In genomic region chr10:67097437-67098150, GRCm38 (mm10) we compare ENCODE assay signal across 7 mouse cellular contexts. TPM values are rescaled to one million over a fixed set of nuclear protein-coding genes. Genes with fewer than 3 reads are reported as not detected.
DNase-seq lines count a peak whose midpoint lies in the region; ATAC-seq lines count a peak whose summit lies in the region.

No protein-coding gene starts in this region.

- H3K4me2 ChIP-seq in neural tube, embryonic 11.5 days (ENCODE audit: low read depth): peak overlapping the region; percentile 71
- peak overlapping the region; percentile 73 for H3K4me2 ChIP-seq in embryonic facial prominence, embryonic 15.5 days (replicated peaks)
- peak overlapping the region; percentile 79 for H3K4me2 ChIP-seq in neural tube, embryonic 14.5 days (ENCODE audit: low read depth, low read length)

- H3K27ac ChIP-seq in neural tube, embryonic 11.5 days (ENCODE audit: low read depth, low read length): peak overlapping the region; percentile 99
- peak overlapping the region; percentile 96 for H3K27ac ChIP-seq in embryonic facial prominence, embryonic 15.5 days (replicated peaks)
- peak overlapping the region; percentile 100 for H3K27ac ChIP-seq in neural tube, embryonic 14.5 days (ENCODE audit: low read depth, low read length)

- H3K4me1 ChIP-seq in neural tube, embryonic 11.5 days (ENCODE audit: control insufficient read depth, insufficient read depth, low read length): peaks cover 32% of the 10 kb centered on the region
- peaks cover 50% of the 10 kb centered on the region for H3K4me1 ChIP-seq in embryonic facial prominence, embryonic 15.5 days
- peaks cover 36% of the 10 kb centered on the region for H3K4me1 ChIP-seq in neural tube, embryonic 14.5 days (ENCODE audit: control insufficient read depth, insufficient read depth, low read length)

- no peak for DNase-seq in neural tube, embryonic 11.5 days (ENCODE audit: low spot score)
- DNase-seq in neural tube, embryonic 10.5 days (ENCODE audit: extremely low spot score, low spot score): no peak
- DNase-seq in kidney, postnatal 36 days: peak; percentile 75 to 77
- DNase-seq in retina, postnatal 1 day: no peak

- H3K27me3 ChIP-seq in neural tube, embryonic 11.5 days (ENCODE audit: control insufficient read depth, insufficient read depth, low read length): no peaks in the 10 kb centered on the region
- H3K27me3 ChIP-seq in embryonic facial prominence, embryonic 15.5 days: no peaks in the 10 kb centered on the region
- no peaks in the 10 kb centered on the region for H3K27me3 ChIP-seq in neural tube, embryonic 14.5 days (ENCODE audit: control insufficient read depth, insufficient read depth, low read length)

- under 1% methylated on average over 13 of the region's 15 CpGs for WGBS in neural tube, embryonic 11.5 days
- WGBS in embryonic facial prominence, embryonic 15.5 days: 3% methylated on average over 15 of the region's 15 CpGs
- WGBS in neural tube, embryonic 14.5 days: 3% methylated on average over 14 of the region's 15 CpGs

- peak overlapping the region; percentile 100 for H3K9ac ChIP-seq in neural tube, embryonic 11.5 days (ENCODE audit: low read length)
- H3K9ac ChIP-seq in embryonic facial prominence, embryonic 15.5 days: peak overlapping the region; percentile 80
- peak overlapping the region; percentile 99 for H3K9ac ChIP-seq in neural tube, embryonic 14.5 days (replicated peaks; ENCODE audit: low read depth, low read length)

- H3K9me3 ChIP-seq in neural tube, embryonic 11.5 days (ENCODE audit: control insufficient read depth, low read length): no peaks in the 10 kb centered on the region
- H3K9me3 ChIP-seq in embryonic facial prominence, embryonic 15.5 days (replicated peaks): no peaks in the 10 kb centered on the region
- no peaks in the 10 kb centered on the region for H3K9me3 ChIP-seq in neural tube, embryonic 14.5 days (ENCODE audit: control insufficient read depth, low read length)

- peak overlapping the region; percentile 79 for H3K4me3 ChIP-seq in neural tube, embryonic 11.5 days (ENCODE audit: low read depth, low read length)
- H3K4me3 ChIP-seq in embryonic facial prominence, embryonic 15.5 days (replicated peaks): peak overlapping the region; percentile 95
- peak overlapping the region; percentile 87 for H3K4me3 ChIP-seq in neural tube, embryonic 14.5 days (ENCODE audit: low read depth, low read length)

- no peak for ATAC-seq in neural tube, embryonic 11.5 days (ENCODE audit: insufficient read depth, low FRiP score, low TSS enrichment)
- ATAC-seq in embryonic facial prominence, embryonic 15.5 days (ENCODE audit: insufficient number of reproducible peaks, low FRiP score, low TSS enrichment, low read depth): no peak
- no peak for ATAC-seq in neural tube, embryonic 14.5 days (ENCODE audit: low read depth)
- no peak for ATAC-seq in cerebellum, adult (ENCODE audit: insufficient number of reproducible peaks, low FRiP score, low TSS enrichment)

- no peaks in the 10 kb centered on the region; the same call in 1 of the 2 replicates for H3K36me3 ChIP-seq in neural tube, embryonic 11.5 days (ENCODE audit: control insufficient read depth, insufficient read depth, low read length)
- H3K36me3 ChIP-seq in embryonic facial prominence, embryonic 15.5 days: no peaks in the 10 kb centered on the region
- no peaks in the 10 kb centered on the region for H3K36me3 ChIP-seq in neural tube, embryonic 14.5 days (ENCODE audit: control insufficient read depth, insufficient read depth, low read length)

RNA-seq across cellular contexts. Expression of gene Reep3, which starts 0.8 kb away (rescaled TPM):
- 40.6 and 42.1 TPM in 2 replicates for polyA plus RNA-seq in neural tube, embryonic 11.5 days (2014; fragmentation: Nextera tagmentation; extraction: Ambion mirVana)
- 47.7 and 55.5 TPM in 2 replicates for polyA plus RNA-seq in embryonic facial prominence, embryonic 15.5 days (2015; fragmentation: Nextera tagmentation; extraction: Ambion mirVana)
- polyA plus RNA-seq in neural tube, embryonic 14.5 days (2014; fragmentation: Nextera tagmentation; extraction: Ambion mirVana): 37.7 and 48.7 TPM in 2 replicates

RNA-seq across cellular contexts. Expression of gene Jmjd1c, which starts 1.7 kb away (rescaled TPM):
- polyA plus RNA-seq in neural tube, embryonic 11.5 days (2014; fragmentation: Nextera tagmentation; extraction: Ambion mirVana): 47.6 and 52.2 TPM in 2 replicates
- 56.1 and 56.6 TPM in 2 replicates for polyA plus RNA-seq in embryonic facial prominence, embryonic 15.5 days (2015; fragmentation: Nextera tagmentation; extraction: Ambion mirVana)
- polyA plus RNA-seq in neural tube, embryonic 14.5 days (2014; fragmentation: Nextera tagmentation; extraction: Ambion mirVana): 62.3 and 67.0 TPM in 2 replicates

Comparison
In these comparisons a context has a peak if more than half of its experiments do, and no peak if none do; other contexts are left out.
1. DNase-seq: peak in kidney, postnatal 36 days (2 of 2); none in neural tube, embryonic 11.5 days (single experiment), neural tube, embryonic 10.5 days (single experiment) and retina, postnatal 1 day (single experiment).
2. Peak in every context shown above with its lines, with median percentiles within 50 percentile points of each other: H3K27ac ChIP-seq, H3K4me2 ChIP-seq, H3K4me3 ChIP-seq and H3K9ac ChIP-seq.